In genomic region chr4:138056658-138057057, GRCm38 (mm10) we compare ENCODE assay signal across 25 mouse cellular contexts.
DNase-seq lines count a peak whose midpoint lies in the region; ATAC-seq and TF ChIP-seq lines count a peak whose summit lies in the region.
"Had no signal": no experiment of that assay in that cellular context is flagged by ENCODE, and none has a peak within 500 bp of the region (broad histone marks: within the 10 kb centered on the region; RNA-seq: fewer than 3 reads in every experiment).

No protein-coding gene starts in this region.

- intact Hi-C loops in left cerebral cortex, adult 2 months (cut with DNase I) = no loop called here
- intact Hi-C loops in left cerebral cortex, postnatal 36 days (cut with DNase I) = no loop called here

- no peak overlapping the region for H3K4me2 ChIP-seq in kidney, embryonic 15.5 days
- H3K4me2 ChIP-seq in neural tube, embryonic 15.5 days = no peak overlapping the region
- H3K4me2 ChIP-seq: forebrain, embryonic 13.5 days; heart, embryonic 11.5 days; hindbrain, embryonic 12.5 days; hindbrain, embryonic 15.5 days had no signal

- WGBS in kidney, embryonic 15.5 days = 68% methylated on average over 5 of the region's 5 CpGs
- WGBS in neural tube, embryonic 15.5 days = 43% methylated on average over 5 of the region's 5 CpGs

- H3K27ac ChIP-seq in kidney, embryonic 15.5 days = peak overlapping the region; percentile 80
- H3K27ac ChIP-seq in left cerebral cortex, adult 2 months = peak overlapping the region; percentile 24; the same call in 1 of the 2 replicates
- peak overlapping the region; percentile 41; the same call in 1 of the 2 replicates for H3K27ac ChIP-seq in neural tube, embryonic 15.5 days (replicated peaks)
- H3K27ac ChIP-seq: forebrain, embryonic 10.5 days; forebrain, embryonic 13.5 days; heart, adult 2 months; hindbrain, embryonic 12.5 days; hindbrain, embryonic 15.5 days had no signal

- ATAC-seq in kidney, embryonic 15.5 days (replicated peaks; ENCODE audit: low FRiP score) = no peak
- no peak for ATAC-seq in neural tube, embryonic 15.5 days (ENCODE audit: low FRiP score)
- ATAC-seq: forebrain, embryonic 13.5 days; forebrain, embryonic 16.5 days; Patski had no signal

- H3K4me1 ChIP-seq in kidney, embryonic 15.5 days = 0 out of 2 replicates have a peak, but pooled peaks cover 2% of the 10 kb centered on the region
- 0 out of 2 replicates have a peak, but pooled peaks cover 9% of the 10 kb centered on the region for H3K4me1 ChIP-seq in neural tube, embryonic 15.5 days
- H3K4me1 ChIP-seq: forebrain, embryonic 10.5 days; forebrain, embryonic 13.5 days; hindbrain, embryonic 12.5 days; hindbrain, embryonic 15.5 days had no signal

- no peak for TF ChIP-seq CTCF in left cerebral cortex, adult 2 months (IDR thresholded peaks at IDR 0.05)

- DNase-seq in heart, adult 11 months = peak; percentile 76
- no peak for DNase-seq in heart, adult 8-10 months (ENCODE audit: low spot score)
- no peak for DNase-seq in kidney, adult 18-20 months
- DNase-seq in left cerebral cortex, adult 2 months (ENCODE audit: extremely low spot score in 1 of 2, low spot score in 2 of 2) = no peak
- DNase-seq in left cerebral cortex, postnatal 36 days (ENCODE audit: low spot score in 2 of 2) = no peak
- no peak for DNase-seq in neural tube, embryonic 10.5 days (ENCODE audit: extremely low spot score, low spot score)
- DNase-seq: adrenal gland, postnatal 10 days; adrenal gland, postnatal 36 days; B cell, adult 2 months; cerebellum, adult 18-20 months; cerebellum, adult 9-10 months; cerebellum, postnatal 14 days; gastrocnemius, postnatal 14 days; heart, adult 2 months had no signal

- H3K36me3 ChIP-seq in kidney, embryonic 15.5 days = peaks cover 62% of the 10 kb centered on the region
- H3K36me3 ChIP-seq in neural tube, embryonic 15.5 days = peaks cover 16% of the 10 kb centered on the region

- H3K9me3 ChIP-seq in kidney, embryonic 15.5 days (replicated peaks) = no peaks in the 10 kb centered on the region
- 0 out of 2 replicates have a peak, but pooled peaks cover 4% of the 10 kb centered on the region for H3K9me3 ChIP-seq in neural tube, embryonic 15.5 days (replicated peaks)
- H3K9me3 ChIP-seq: forebrain, embryonic 10.5 days; forebrain, embryonic 13.5 days; G1E; hindbrain, embryonic 12.5 days; hindbrain, embryonic 15.5 days had no signal

- H3K27me3 ChIP-seq in kidney, embryonic 15.5 days = no peaks in the 10 kb centered on the region
- H3K27me3 ChIP-seq in neural tube, embryonic 15.5 days (replicated peaks) = no peaks in the 10 kb centered on the region
- H3K27me3 ChIP-seq: CH12.LX; forebrain, embryonic 13.5 days; hindbrain, embryonic 12.5 days; hindbrain, embryonic 15.5 days; Patski had no signal

- H3K4me3 ChIP-seq in kidney, embryonic 15.5 days (replicated peaks) = no peak overlapping the region
- no peak overlapping the region for H3K4me3 ChIP-seq in left cerebral cortex, adult 2 months
- H3K4me3 ChIP-seq in neural tube, embryonic 15.5 days (replicated peaks) = no peak overlapping the region
- H3K4me3 ChIP-seq: forebrain, embryonic 10.5 days; forebrain, embryonic 13.5 days; heart, adult 2 months; hindbrain, embryonic 12.5 days; hindbrain, embryonic 15.5 days had no signal

- H3K9ac ChIP-seq in kidney, embryonic 15.5 days = no peak overlapping the region
- H3K9ac ChIP-seq in neural tube, embryonic 15.5 days (replicated peaks) = no peak overlapping the region
- H3K9ac ChIP-seq: forebrain, embryonic 13.5 days; hindbrain, embryonic 12.5 days; hindbrain, embryonic 15.5 days had no signal

Comparison
In these comparisons a context has a peak if more than half of its experiments do, and no peak if none do; other contexts are left out.
1. H3K27ac ChIP-seq: peak in every context shown above with its lines; median percentile 80 in kidney, embryonic 15.5 days; 41 in neural tube, embryonic 15.5 days; 24 in left cerebral cortex, adult 2 months.